Mouse (Mus musculus) liver (tissue): Measurements from ENCODE around the gene Dnah2.
A peak's percentile ranks its signal among the peaks of the same experiment; 100 is the strongest.

Experiments used
- DNase-seq: peaks from one replicate; pipeline ENCODE4 v3.0.0-alpha.2; 2020; ENCODE audit warnings: mixed read lengths

The Dnah2 gene

DNA sequence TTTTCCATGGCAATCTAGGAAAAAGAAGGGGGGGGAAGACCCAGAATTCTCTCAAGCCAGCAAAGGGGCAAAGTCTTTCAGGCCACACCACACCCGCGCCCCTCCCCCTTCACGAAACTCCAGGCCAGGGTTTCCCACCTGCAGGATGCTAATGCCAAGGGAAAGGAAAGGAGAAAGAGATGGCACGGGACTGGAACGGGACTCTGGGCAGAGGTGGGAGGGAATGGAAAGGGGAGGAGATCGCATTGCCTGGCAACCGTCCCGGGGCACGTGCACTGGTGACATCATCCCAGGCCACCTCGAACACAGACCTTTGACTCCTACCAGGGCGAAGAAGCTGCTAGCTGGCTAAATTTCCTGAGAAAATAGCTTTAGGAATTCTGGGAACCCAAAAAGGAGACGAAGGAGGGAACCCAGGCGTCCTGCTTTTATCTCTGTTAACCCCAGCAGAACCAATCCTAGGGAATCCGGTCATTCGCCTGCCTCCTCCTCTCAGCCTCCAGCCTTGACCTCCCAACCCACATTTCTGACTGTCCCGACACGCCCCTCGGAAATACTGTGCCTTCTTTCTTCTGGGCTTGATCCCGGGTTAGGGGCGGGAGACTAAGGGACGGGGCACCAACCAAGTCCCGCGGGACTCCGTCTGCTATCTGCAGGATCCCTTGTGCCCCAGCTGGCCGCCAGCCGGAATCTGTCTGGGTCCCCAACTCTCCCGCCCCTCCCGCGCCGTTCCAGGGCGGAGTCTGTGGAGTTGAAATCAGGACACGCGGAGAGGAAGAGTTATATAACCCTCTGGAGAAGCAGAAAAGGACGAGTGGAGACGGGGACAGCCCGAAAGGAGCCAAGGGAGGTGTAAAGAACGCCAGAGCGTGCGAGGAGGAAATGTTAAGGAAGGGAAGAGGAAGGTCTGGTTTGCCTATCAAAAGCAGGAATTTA, 131.2 kb downstream of the Dnah2 start:
- peak; percentile 81 for DNase-seq

DNA sequence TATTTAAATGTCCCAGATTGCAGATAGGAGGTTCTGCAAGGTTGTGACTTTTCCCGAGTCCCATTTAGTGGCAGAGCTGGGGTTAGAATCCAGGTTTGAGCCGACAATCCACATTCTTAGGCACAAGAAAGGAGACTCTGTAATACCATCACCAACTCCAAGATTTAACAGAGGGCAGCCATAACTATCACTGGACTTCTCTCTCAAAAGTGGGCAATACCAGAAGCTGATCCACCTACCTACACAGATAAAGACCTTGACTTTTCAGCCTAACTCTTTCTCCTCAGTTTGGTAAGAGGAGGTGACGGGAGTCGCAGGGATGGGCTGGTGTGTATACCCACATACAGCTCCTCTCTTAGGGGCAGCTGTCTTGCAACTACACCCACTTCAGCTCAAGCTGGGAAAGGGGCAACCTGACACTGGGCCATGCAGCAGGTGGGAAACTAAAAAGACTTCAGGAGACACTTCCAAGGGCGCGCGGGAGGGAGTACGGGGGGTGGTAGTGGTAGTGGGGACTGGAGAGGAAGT, 131.9 kb downstream of the Dnah2 start:
- no peak for DNase-seq

GRCm38 (mm10) chr11:69416509-69416908, 132.4 kb downstream of the Dnah2 start:
- DNase-seq = no peak

DNA sequence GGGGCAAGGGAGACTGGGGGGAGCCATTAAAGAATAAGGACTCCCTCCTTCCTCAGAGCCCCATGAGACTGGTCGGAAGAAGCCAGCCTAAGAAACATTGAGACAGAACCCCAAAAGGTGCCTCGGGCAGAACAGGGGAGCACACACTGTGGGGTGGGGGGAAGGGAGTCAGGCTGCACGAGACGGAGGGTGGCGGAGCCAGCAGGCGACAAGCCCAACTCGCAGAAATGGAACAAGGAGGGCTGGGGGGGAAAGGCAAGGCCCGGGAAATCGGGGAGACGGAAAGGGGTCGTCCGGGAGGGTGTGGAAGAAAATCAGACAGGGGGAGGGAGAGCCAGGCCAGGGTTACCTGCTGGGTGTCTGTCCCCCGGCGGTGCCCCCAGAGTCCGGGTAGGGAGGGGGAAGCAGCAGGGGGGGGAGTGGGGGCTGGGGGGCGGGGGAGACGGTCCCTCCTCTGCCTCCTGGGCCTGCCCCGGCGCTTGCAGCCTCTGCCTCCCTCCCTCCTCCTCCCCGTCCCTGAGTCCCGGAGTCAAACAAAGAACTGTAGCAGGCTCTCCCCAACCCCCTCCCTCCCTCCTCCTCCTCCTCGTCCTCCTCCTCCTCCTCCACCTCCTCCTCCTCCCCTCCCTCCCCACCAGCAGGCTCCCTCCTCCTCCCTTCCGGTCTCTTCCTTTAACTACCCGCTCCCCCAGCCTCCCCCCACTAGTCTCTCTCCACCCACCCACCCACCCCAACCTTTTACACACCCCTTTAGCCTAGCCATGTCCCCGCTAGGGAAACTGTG, 133.1 kb downstream of the Dnah2 start:
- peak; percentile 70 for DNase-seq

DNA sequence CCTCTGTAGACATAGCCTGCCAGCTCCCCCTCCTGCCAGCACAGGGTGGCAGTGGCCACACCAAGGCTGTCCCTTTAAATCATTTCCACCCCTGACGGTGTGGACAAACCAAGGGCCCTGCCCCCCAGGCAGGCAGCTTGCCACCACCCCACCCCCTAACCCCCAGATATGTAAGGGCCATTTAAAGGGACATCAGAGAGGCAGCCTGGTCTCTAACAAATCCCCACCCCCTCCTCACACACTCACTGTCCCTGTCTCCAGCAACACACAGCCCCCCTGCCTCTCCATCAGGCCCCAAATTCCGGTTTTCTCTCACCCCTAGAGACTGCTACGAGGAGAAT, 133.6 kb downstream of the Dnah2 start:
- peak; percentile 49 for DNase-seq

DNA sequence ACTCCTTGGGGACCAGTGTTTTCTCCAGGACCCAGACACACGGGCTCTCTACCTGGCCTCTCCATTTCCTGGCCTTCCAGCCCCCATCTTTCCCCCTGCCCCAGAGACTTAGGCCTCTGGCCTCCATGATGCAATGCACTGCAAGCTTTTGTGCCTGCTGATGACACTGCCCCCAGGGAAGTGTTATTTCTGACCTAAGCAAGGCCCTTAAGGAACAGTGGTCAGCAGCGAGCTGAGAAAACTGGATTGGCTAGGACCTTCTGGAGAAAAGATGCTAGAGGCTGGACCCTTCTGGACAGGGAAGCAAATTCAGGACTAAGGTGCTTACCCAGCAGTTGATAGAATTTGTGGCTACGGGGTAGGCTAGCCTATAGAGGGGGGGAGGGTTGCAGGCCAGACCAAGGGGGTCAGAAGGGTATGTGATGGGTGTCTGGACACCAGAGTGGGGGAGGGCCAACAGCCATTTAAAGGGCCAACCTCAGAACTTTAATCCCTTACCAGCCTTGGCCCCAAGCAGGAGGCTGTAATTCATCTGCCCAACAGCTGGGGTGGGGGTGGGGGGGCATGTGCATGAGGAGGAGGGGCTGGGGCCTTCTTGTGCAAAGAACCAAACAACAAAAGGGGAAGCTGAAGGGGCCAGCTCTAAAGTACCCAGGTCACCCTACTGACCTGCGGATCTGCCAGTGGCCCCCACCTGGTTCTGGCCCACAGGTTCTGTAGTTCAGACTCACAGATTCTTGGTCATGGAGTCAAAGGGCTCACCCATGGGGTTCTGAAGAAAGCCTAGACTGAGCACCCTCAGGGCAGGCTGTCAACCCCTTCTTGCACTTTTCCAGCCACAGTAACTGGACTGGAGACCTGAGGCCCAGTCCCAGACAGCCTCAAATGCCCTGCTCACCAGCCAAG, 134.2 kb downstream of the Dnah2 start:
- no peak for DNase-seq

- DNase-seq = peak; percentile 33
These were observed 135.4 kb downstream of the Dnah2 start, which contains the start of gene Kdm6b for GRCm38 (mm10) chr11:69413221-69414181. Gene Kdm6b, minus strand, starts transcription at chr11:69413675.

DNA sequence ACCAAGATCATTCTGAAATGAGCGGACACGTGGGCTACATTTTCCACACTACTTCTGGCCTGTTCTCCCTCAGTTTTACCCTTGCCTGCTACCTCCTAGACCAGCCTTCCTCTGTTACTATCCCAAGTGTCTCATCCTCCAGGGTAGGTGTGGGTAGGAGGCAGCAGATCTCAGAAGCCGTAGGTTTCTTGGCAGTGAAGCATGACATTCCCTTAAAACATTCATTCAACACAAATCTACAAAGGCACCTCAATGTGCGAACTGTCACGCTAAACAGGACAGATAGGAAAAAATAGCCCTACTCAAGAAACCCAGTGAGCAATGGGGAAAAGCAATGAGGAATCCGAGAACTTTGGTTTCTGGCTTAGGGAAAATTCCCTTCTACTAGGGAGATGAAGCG, 136.4 kb downstream of the Dnah2 start:
- no peak for DNase-seq

GRCm38 (mm10) chr11:69411538-69412203, 137.2 kb downstream of the Dnah2 start:
- DNase-seq = peak; percentile 87

DNA sequence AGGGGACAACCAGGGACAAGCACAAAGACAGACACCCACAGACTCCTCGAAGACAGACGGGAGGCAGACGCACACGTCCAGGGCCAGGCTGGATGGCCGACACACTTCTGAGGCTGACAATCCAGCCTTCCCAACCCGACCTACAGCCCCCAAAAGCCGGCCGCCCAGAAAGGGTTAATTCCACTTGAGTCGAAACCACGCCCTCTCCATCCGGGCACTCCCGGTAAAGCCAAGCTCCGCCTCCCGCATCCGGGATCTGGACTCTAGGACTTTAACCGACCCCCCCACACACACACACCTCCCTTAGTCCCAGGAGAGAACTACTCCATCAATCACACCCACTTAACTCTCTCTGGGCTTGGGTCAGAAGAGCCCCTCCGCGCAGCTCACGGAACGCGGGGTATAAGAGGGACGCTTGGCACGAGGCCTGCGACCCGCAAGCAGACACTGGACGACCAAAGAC, 137.8 kb downstream of the Dnah2 start:
- DNase-seq = peak; percentile 95

- DNase-seq = peak; percentile 66
These were observed 138.4 kb downstream of the Dnah2 start for GRCm38 (mm10) chr11:69410310-69411072.

GRCm38 (mm10) chr11:69410045-69410309, 138.9 kb downstream of the Dnah2 start:
- DNase-seq = peak; percentile 51

DNA sequence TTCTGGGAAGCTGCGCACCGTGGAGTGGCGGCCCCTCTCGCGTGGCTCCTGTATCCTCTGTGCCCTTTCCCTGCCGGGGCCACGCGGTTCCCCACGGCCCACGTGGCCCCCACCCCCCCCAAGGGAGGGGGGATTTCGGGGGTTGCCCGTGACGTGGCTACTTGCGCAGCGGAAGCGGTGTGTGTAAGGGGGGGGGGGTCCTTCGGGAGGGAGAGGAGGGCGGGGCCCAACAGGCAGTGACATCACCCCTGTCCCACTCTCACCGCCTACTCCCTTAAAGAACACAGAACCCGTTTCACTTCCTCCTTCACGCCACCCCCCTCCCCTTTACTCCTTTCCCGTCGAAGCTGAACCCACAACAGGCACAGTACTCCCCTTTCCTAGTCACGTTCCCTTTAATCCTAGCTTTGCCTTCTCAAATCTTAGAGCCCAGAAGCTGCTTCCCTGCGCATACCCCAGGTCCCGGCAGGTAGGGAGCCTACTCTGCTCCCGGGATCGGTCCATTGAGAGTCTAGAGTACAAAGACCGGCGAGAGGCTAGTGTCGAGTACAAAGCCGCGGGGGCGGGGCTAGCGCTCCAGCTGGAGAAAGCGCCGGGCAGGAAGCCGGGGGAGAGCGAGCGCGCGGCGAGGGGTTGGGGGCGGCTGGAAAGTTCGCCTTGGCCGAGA, 139.4 kb downstream of the Dnah2 start:
- peak; percentile 89 for DNase-seq

- DNase-seq = peak; percentile 87
These were observed 140.2 kb downstream of the Dnah2 start for GRCm38 (mm10) chr11:69408541-69409377.

GRCm38 (mm10) chr11:69407724-69408004, 141.2 kb downstream of the Dnah2 start:
- no peak for DNase-seq

GRCm38 (mm10) chr11:69406867-69407723, 141.8 kb downstream of the Dnah2 start:
- no peak for DNase-seq

DNA sequence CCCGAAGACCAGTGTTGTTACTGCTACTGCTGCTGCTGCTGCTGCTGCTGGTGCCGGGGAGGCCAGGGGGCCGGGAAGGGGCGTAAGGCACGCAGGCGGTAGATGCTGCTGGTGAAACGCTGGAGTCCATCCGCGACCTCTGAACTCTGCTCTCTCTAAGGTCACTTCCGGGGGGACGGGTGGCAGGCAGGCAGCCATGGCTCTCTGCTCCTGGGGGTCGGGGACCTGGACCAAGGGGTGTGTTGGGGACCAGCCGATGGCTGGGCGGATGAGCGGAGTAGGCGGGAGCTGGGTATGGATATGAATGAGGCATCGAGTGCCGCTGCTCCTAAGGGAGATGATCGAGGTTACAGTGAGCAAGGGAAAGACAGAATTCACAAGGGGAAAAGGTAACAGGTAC, 142.6 kb downstream of the Dnah2 start:
- DNase-seq = no peak
